In the genomic region with DNA sequence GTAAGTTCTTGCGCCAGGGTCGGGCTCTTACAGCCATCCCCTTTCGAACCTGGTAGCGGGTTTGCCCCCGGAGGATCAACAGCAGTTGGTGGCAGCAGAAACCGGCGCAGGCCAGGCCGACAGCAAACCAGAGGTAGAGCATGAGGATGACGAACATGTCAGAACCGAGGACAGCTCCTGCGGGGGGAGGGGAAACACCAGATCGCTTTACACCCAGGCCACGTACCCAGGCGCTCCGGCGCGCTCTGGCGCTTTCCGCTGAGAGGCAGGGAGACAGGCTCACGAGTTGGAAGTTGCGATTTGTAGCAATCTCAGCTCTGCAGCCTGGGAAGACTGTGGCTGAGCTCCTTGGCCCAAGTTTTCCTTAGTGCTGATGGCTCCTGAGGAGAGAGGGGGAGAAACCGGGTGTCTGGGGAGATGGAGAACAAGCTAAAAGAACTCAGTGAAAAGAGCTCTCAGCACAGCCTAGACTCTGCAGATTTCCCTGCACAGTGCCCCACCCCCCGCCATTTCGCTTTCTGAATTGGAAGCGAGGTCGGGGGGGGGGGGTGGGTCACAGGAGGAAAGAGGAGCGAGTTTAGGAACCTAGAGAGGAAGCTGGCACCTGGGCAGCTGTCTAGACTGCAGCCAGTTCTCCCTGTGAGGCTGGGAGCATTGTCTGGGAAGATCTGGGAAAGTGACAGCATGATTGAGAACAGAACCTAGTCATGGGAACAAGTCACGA, we compare ENCODE assay signal across 9 mouse cellular contexts. TPM values are rescaled to one million over a fixed set of nuclear protein-coding genes. Genes with fewer than 3 reads are reported as not detected.
DNase-seq lines count a peak whose midpoint lies in the region; ATAC-seq lines count a peak whose summit lies in the region.
"Had no signal": no experiment of that assay in that cellular context is flagged by ENCODE, and none has a peak within 500 bp of the region (broad histone marks: within the 10 kb centered on the region; RNA-seq: fewer than 3 reads in every experiment).

No protein-coding gene starts in this region.

- no peaks in the 10 kb centered on the region for H3K9me3 ChIP-seq in hindbrain, embryonic 11.5 days (ENCODE audit: control insufficient read depth, low read length)
- no peaks in the 10 kb centered on the region for H3K9me3 ChIP-seq in midbrain, embryonic 10.5 days (replicated peaks)
- H3K9me3 ChIP-seq in stomach, embryonic 15.5 days = no peaks in the 10 kb centered on the region
- H3K9me3 ChIP-seq: megakaryocyte, embryonic 14.5 days had no signal

- peaks cover 36% of the 10 kb centered on the region for H3K27me3 ChIP-seq in hindbrain, embryonic 11.5 days (ENCODE audit: control insufficient read depth, insufficient read depth, low read length)
- H3K27me3 ChIP-seq in midbrain, embryonic 10.5 days (ENCODE audit: low read depth, poor library complexity, severe bottlenecking) = peaks cover 97% of the 10 kb centered on the region
- H3K27me3 ChIP-seq in stomach, embryonic 15.5 days (replicated peaks) = peaks cover 61% of the 10 kb centered on the region

- WGBS in hindbrain, embryonic 11.5 days = 3% methylated on average over 28 of the region's 28 CpGs
- WGBS in midbrain, embryonic 10.5 days = 3% methylated on average over 28 of the region's 28 CpGs
- 2% methylated on average over 28 of the region's 28 CpGs for WGBS in stomach, embryonic 15.5 days

- peaks cover 4% of the 10 kb centered on the region; the same call in 1 of the 2 replicates for H3K4me1 ChIP-seq in hindbrain, embryonic 11.5 days (replicated peaks; ENCODE audit: control insufficient read depth, insufficient read depth, low read length)
- H3K4me1 ChIP-seq in midbrain, embryonic 10.5 days = peaks cover 16% of the 10 kb centered on the region
- 0 out of 2 replicates have a peak, but pooled peaks cover 8% of the 10 kb centered on the region for H3K4me1 ChIP-seq in stomach, embryonic 15.5 days

- no peak overlapping the region; the same call in 1 of the 2 replicates for H3K9ac ChIP-seq in hindbrain, embryonic 11.5 days (ENCODE audit: low read depth, low read length)
- H3K9ac ChIP-seq in stomach, embryonic 15.5 days = no peak overlapping the region

- 0 out of 2 replicates have a peak overlapping the region, but pooled peaks have one; percentile 30 for H3K27ac ChIP-seq in hindbrain, embryonic 11.5 days (ENCODE audit: low read depth, low read length)
- no peak overlapping the region for H3K27ac ChIP-seq in midbrain, embryonic 10.5 days (replicated peaks)
- H3K27ac ChIP-seq in stomach, embryonic 15.5 days = no peak overlapping the region

- peak; percentile 75 for ATAC-seq in hindbrain, embryonic 11.5 days (ENCODE audit: low FRiP score)
- no peak for ATAC-seq in stomach, embryonic 15.5 days (ENCODE audit: insufficient read depth, low FRiP score, low read depth)
- ATAC-seq in inflammation-experienced regulatory T-cells, adult 6 months = no peak

- peak overlapping the region; percentile 19; the same call in 1 of the 2 replicates for H3K4me3 ChIP-seq in hindbrain, embryonic 11.5 days (ENCODE audit: low read depth, low read length)
- H3K4me3 ChIP-seq in midbrain, embryonic 10.5 days = peak overlapping the region; percentile 42
- H3K4me3 ChIP-seq in stomach, embryonic 15.5 days (replicated peaks) = no peak overlapping the region
- H3K4me3 ChIP-seq: megakaryocyte, embryonic 14.5 days had no signal

- H3K4me2 ChIP-seq in hindbrain, embryonic 11.5 days (replicated peaks; ENCODE audit: low read depth, low read length) = peak overlapping the region; percentile 54
- 0 out of 2 replicates have a peak overlapping the region, but pooled peaks have one; percentile 3 for H3K4me2 ChIP-seq in stomach, embryonic 15.5 days

- peak; percentile 91 for DNase-seq in ES-CJ7 (ENCODE audit: low read depth, low spot score)
- DNase-seq in adrenal gland, postnatal 10 days = peak; percentile 82
- DNase-seq in forelimb bud, embryonic 11.5 days (ENCODE audit: low read depth, low spot score) = peak; percentile 86
- DNase-seq in hindbrain, embryonic 11.5 days (ENCODE audit: low spot score) = peak; percentile 86
- peak; percentile 73 to 80 for DNase-seq in layer of hippocampus, postnatal 10 days (ENCODE audit: low spot score in 2 of 2)
- DNase-seq in midbrain, embryonic 10.5 days (ENCODE audit: low spot score) = peak; percentile 73

- no peaks in the 10 kb centered on the region for H3K36me3 ChIP-seq in hindbrain, embryonic 11.5 days (ENCODE audit: control insufficient read depth, insufficient read depth, low read length)
- no peaks in the 10 kb centered on the region for H3K36me3 ChIP-seq in midbrain, embryonic 10.5 days
- no peaks in the 10 kb centered on the region for H3K36me3 ChIP-seq in stomach, embryonic 15.5 days

RNA-seq across cellular contexts. Expression of a gene that starts 6.6 kb away (rescaled TPM):
- total RNA-seq in adrenal gland, postnatal 10 days (2021) = under 1 TPM; 0.54 to 0.85 TPM
- polyA plus RNA-seq in hindbrain, embryonic 11.5 days (2014; fragmentation: Nextera tagmentation; extraction: Ambion mirVana) = 0.82 and 0.89 TPM in 2 replicates
- 10 to 100 TPM; 14.0 to 16.8 TPM for total RNA-seq in layer of hippocampus, postnatal 10 days (2021)
- polyA plus RNA-seq in midbrain, embryonic 10.5 days (2016; fragmentation: Nextera tagmentation; extraction: Ambion mirVana) = 0.15 and 0.24 TPM in 2 replicates
- polyA plus RNA-seq in stomach, embryonic 15.5 days (2015; fragmentation: Nextera tagmentation; extraction: Ambion mirVana) = 0.42 and 0.53 TPM in 2 replicates
- polyA plus RNA-seq in inflammation-experienced regulatory T-cells, adult 6 months (2017; shearing (Covaris generic)) = under 1 TPM in 2 of 3 experiments, not detected in 1; 0.16 to 0.79 TPM

RNA-seq across cellular contexts. Expression of a gene that starts 36.8 kb away (rescaled TPM):
- 10 to 100 TPM; 21.0 to 23.7 TPM for total RNA-seq in adrenal gland, postnatal 10 days (2021)
- polyA plus RNA-seq in hindbrain, embryonic 11.5 days (2014; fragmentation: Nextera tagmentation; extraction: Ambion mirVana) = 32.2 and 39.5 TPM in 2 replicates
- total RNA-seq in layer of hippocampus, postnatal 10 days (2021) = 10 to 100 TPM; 55.2 to 58.1 TPM
- polyA plus RNA-seq in midbrain, embryonic 10.5 days (2016; fragmentation: Nextera tagmentation; extraction: Ambion mirVana) = 33.2 and 35.5 TPM in 2 replicates
- polyA plus RNA-seq in stomach, embryonic 15.5 days (2015; fragmentation: Nextera tagmentation; extraction: Ambion mirVana) = 15.4 and 15.7 TPM in 2 replicates
- 10 to 100 TPM; 20.2 to 29.2 (median 28.3) TPM for polyA plus RNA-seq in inflammation-experienced regulatory T-cells, adult 6 months (2017; shearing (Covaris generic))

RNA-seq across cellular contexts. Expression of a gene that starts 37.5 kb away (rescaled TPM):
- 1 to 10 TPM in 1 of 2 experiments, under 1 TPM in 1; 0.93 to 1.2 TPM for total RNA-seq in adrenal gland, postnatal 10 days (2021)
- polyA plus RNA-seq in hindbrain, embryonic 11.5 days (2014; fragmentation: Nextera tagmentation; extraction: Ambion mirVana) = 0.66 and 1.4 TPM in 2 replicates
- 10 to 100 TPM; 28.4 to 28.8 TPM for total RNA-seq in layer of hippocampus, postnatal 10 days (2021)
- 0.14 and 0.75 TPM in 2 replicates for polyA plus RNA-seq in midbrain, embryonic 10.5 days (2016; fragmentation: Nextera tagmentation; extraction: Ambion mirVana)
- 0.76 and 1.2 TPM in 2 replicates for polyA plus RNA-seq in stomach, embryonic 15.5 days (2015; fragmentation: Nextera tagmentation; extraction: Ambion mirVana)
- 1 to 10 TPM in 2 of 3 experiments, under 1 TPM in 1; 0.78 to 3.8 (median 1.1) TPM for polyA plus RNA-seq in inflammation-experienced regulatory T-cells, adult 6 months (2017; shearing (Covaris generic))
